Mouse (Mus musculus): ENCODE data around the gene Scrn2. TPM values are rescaled to one million over a fixed set of nuclear protein-coding genes. Genes with fewer than 3 reads are reported as not detected.
A peak's percentile ranks its signal among the peaks of the same experiment; 100 is the strongest.

Gene Scrn2
- polyA plus RNA-seq, 1 experiment: 50.0 TPM

GRCm38 (mm10) chr11:97041022-97041899 lies 11.5 kb downstream of the Scrn2 start, which contains the start of the genes Lrrc46 and Mrpl10:
TSS of gene Lrrc46 (minus strand) at chr11:97041407.
TSS of gene Mrpl10 (plus strand) at chr11:97041560.
- peak within 1 kb of the TSS; percentile 90 for H3K4me3 ChIP-seq (ENCODE audit: low read depth, low read length)
- under 1% methylated on average over 48 of the region's 48 CpGs for WGBS
- H3K36me3 ChIP-seq (ENCODE audit: control insufficient read depth, insufficient read depth, low read length): peaks cover 2% of the 10 kb centered on the region; the same call in 1 of the 2 replicates
- H3K27me3 ChIP-seq (ENCODE audit: control insufficient read depth, insufficient read depth, low read length): no peaks in the 10 kb centered on the region
- 0 out of 2 replicates have a peak within 1 kb of the TSS, but pooled peaks have one; percentile 36 for H3K27ac ChIP-seq (ENCODE audit: insufficient read depth, low read depth, low read length)
- peak; percentile 73 for TF ChIP-seq POLR2A (IDR thresholded peaks at IDR 0.05; ENCODE audit: low read depth, low read length)
- TF ChIP-seq CTCF (IDR thresholded peaks at IDR 0.05; ENCODE audit: extremely low read depth, insufficient read length, insufficient replicate concordance, low read depth, low read length): no peak
- no peaks in the 10 kb centered on the region for H3K4me1 ChIP-seq (ENCODE audit: control insufficient read depth, insufficient read depth, insufficient read length, low read length)

- H3K27me3 ChIP-seq (ENCODE audit: control insufficient read depth, insufficient read depth, low read length): no peaks in the 10 kb centered on the region
- no peak overlapping the region for H3K4me3 ChIP-seq (ENCODE audit: low read depth, low read length)
- H3K4me1 ChIP-seq (ENCODE audit: control insufficient read depth, insufficient read depth, insufficient read length, low read length): 0 out of 2 replicates have a peak, but pooled peaks cover 2% of the 10 kb centered on the region
- TF ChIP-seq CTCF (IDR thresholded peaks at IDR 0.05; ENCODE audit: extremely low read depth, insufficient read length, insufficient replicate concordance, low read depth, low read length): no peak
- TF ChIP-seq POLR2A (IDR thresholded peaks at IDR 0.05; ENCODE audit: low read depth, low read length): no peak
- no peak overlapping the region for H3K27ac ChIP-seq (ENCODE audit: insufficient read depth, low read depth, low read length)
- H3K36me3 ChIP-seq (ENCODE audit: control insufficient read depth, insufficient read depth, low read length): peaks cover 17% of the 10 kb centered on the region
- 93% methylated on average over 8 of the region's 8 CpGs for WGBS
These were observed 15.2 kb downstream of the Scrn2 start for GRCm38 (mm10) chr11:97044902-97045301.

DNA sequence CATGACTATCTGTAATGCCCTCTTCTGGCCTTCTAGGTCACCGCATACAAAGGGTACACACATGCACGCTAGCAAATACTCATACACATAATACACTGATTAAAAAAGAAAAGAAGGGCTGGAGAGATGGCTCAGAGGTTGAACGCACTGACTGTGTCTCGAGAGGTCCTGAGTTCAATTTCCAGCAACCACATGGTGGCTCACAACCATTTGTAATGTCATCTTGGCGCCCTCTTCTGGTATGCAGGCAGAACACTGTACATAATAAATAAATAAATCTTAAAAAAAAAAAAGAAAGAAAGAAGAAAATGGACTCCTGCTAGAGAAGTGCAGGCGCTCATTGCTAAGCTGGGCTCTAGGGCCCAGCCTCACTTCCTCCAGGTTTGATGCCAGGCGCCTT lies 16.1 kb downstream of the Scrn2 start:
- TF ChIP-seq POLR2A (IDR thresholded peaks at IDR 0.05; ENCODE audit: low read depth, low read length): no peak
- TF ChIP-seq CTCF (IDR thresholded peaks at IDR 0.05; ENCODE audit: extremely low read depth, insufficient read length, insufficient replicate concordance, low read depth, low read length): peak; percentile 52; the same call in 1 of the 2 replicates
- WGBS: 88% methylated on average over 7 of the region's 7 CpGs
- Histone ChIP-seq H3K27me3 (ENCODE audit: control insufficient read depth, insufficient read depth, low read length) (no peaks in the 10 kb centered on the region), H3K4me1 (ENCODE audit: control insufficient read depth, insufficient read depth, insufficient read length, low read length) (peaks cover 6% of the 10 kb centered on the region; the same call in 1 of the 2 replicates), H3K4me3 (ENCODE audit: low read depth, low read length) (no peak overlapping the region), H3K27ac (ENCODE audit: insufficient read depth, low read depth, low read length) (no peak overlapping the region), H3K36me3 (ENCODE audit: control insufficient read depth, insufficient read depth, low read length) (peaks cover 17% of the 10 kb centered on the region)

DNA sequence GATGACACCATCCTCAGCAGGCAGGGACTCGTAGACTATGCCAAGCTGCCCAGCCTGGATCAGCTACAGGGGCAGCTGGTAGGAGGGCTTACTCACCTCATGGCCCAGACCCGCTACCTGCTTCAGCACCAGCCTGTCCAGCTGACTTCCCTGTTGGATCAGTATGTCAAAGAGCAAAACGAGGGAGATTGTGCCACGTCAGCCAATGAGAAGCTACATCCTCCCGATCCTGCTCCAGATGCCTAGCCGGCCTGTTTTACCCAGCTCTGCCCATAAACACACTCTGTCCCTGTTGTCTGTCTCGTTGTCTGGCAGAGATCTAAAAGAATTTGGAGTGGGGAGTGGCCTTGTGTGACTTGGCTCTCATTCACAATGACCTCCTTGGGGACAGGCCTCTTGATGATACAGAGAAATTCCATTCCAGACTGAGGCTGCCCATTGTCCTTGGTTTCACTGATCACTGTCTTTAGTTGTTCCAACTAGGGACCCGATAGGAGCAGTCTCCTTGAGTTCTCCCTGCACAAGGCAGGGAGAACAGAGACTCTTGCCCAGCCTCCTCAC lies 18.4 kb downstream of the Scrn2 start:
- H3K27ac ChIP-seq (ENCODE audit: insufficient read depth, low read depth, low read length): no peak overlapping the region
- H3K4me3 ChIP-seq (ENCODE audit: low read depth, low read length): no peak overlapping the region
- peaks cover 21% of the 10 kb centered on the region for H3K4me1 ChIP-seq (ENCODE audit: control insufficient read depth, insufficient read depth, insufficient read length, low read length)
- peaks cover 21% of the 10 kb centered on the region for H3K36me3 ChIP-seq (ENCODE audit: control insufficient read depth, insufficient read depth, low read length)
- no peak for TF ChIP-seq POLR2A (IDR thresholded peaks at IDR 0.05; ENCODE audit: low read depth, low read length)
- TF ChIP-seq CTCF (IDR thresholded peaks at IDR 0.05; ENCODE audit: extremely low read depth, insufficient read length, insufficient replicate concordance, low read depth, low read length): no peak
- H3K27me3 ChIP-seq (ENCODE audit: control insufficient read depth, insufficient read depth, low read length): no peaks in the 10 kb centered on the region
- 78% methylated on average over 8 of the region's 8 CpGs for WGBS

DNA sequence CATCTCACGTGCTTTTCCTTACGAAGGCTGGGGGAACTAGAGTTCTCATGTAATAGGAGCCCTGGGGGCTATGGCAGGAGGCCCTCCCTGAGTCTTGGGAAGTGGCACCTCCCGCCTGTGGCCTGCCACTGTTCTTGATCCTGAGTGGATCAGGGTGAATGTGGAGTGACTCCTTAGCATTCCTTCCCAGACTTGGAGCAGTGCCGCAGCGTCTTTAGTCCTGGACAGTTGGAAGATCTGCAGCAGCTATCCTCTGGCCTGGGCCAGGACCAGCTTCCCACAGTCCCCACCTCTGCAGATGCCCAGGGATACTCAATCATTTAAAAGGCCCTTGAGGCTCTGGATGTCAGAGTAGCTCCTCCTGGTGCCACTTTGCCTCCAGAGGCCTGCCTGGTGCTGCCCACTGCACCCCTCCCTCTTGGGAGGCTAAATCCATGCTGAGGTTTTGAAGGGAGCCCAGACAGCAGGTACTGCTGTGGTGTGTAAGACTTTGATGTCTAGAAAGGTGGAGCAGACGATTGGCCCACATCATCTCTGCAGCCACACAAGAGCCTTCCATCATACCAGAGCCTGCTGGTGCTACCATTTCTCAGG lies 19.9 kb downstream of the Scrn2 start:
- peak overlapping the region; percentile 82 for H3K27ac ChIP-seq (ENCODE audit: insufficient read depth, low read depth, low read length)
- peaks cover 21% of the 10 kb centered on the region for H3K4me1 ChIP-seq (ENCODE audit: control insufficient read depth, insufficient read depth, insufficient read length, low read length)
- no peak overlapping the region for H3K4me3 ChIP-seq (ENCODE audit: low read depth, low read length)
- no peaks in the 10 kb centered on the region for H3K27me3 ChIP-seq (ENCODE audit: control insufficient read depth, insufficient read depth, low read length)
- peaks cover 31% of the 10 kb centered on the region for H3K36me3 ChIP-seq (ENCODE audit: control insufficient read depth, insufficient read depth, low read length)
- TF ChIP-seq POLR2A (IDR thresholded peaks at IDR 0.05; ENCODE audit: low read depth, low read length) (no peak), CTCF (IDR thresholded peaks at IDR 0.05; ENCODE audit: extremely low read depth, insufficient read length, insufficient replicate concordance, low read depth, low read length) (no peak)
- WGBS: 78% methylated on average over 6 of the region's 6 CpGs

DNA sequence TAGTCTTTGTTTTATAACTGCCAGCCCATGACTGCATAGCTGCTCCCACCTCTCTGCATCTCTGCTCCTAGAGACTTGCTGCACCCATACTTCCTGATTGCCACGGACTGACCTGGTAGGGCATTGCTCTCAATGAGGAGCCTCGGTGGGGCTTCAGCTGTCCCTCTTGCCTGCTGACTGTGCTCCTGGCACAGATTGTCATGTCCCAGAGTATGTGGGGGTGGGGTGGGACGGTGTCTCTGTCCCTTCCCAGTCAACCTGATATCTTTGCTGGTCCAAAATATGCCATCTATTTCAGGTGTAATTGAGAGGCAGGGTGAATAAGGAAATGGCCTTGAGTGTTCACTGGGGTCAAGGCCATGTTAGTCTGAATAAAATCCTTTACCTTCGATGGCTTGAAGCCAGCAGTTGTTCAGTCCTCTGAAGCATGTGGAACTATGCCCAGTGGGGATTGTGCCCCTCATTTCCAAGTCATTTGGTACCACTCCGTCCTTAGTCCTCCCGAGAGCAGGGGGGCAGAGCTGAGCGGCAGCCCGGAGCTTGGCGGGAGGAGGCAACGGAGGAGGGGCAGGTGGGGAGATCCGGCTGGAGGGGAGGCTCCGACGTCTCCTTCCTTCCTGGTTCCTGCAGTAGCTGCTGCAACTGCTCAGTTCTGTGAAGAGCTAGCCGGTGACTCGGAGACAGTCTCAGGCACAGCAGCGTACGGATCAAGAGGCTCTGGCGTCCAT lies 20.6 kb downstream of the Scrn2 start, which contains the start of gene Osbpl7:
Gene Osbpl7 (plus strand): TSS at position 413 of the 728 bp plus-strand sequence.
- no peaks in the 10 kb centered on the region for H3K27me3 ChIP-seq (ENCODE audit: control insufficient read depth, insufficient read depth, low read length)
- peak within 1 kb of the TSS; percentile 87 for H3K4me3 ChIP-seq (ENCODE audit: low read depth, low read length)
- WGBS: under 1% methylated on average over 18 of the region's 18 CpGs
- H3K27ac ChIP-seq (ENCODE audit: insufficient read depth, low read depth, low read length): peak within 1 kb of the TSS; percentile 82
- peaks cover 21% of the 10 kb centered on the region for H3K4me1 ChIP-seq (ENCODE audit: control insufficient read depth, insufficient read depth, insufficient read length, low read length)
- peaks cover 39% of the 10 kb centered on the region for H3K36me3 ChIP-seq (ENCODE audit: control insufficient read depth, insufficient read depth, low read length)
- TF ChIP-seq CTCF (IDR thresholded peaks at IDR 0.05; ENCODE audit: extremely low read depth, insufficient read length, insufficient replicate concordance, low read depth, low read length): peak; percentile 27; the same call in 1 of the 2 replicates
- peak; percentile 61; the same call in 1 of the 2 replicates for TF ChIP-seq POLR2A (IDR thresholded peaks at IDR 0.05; ENCODE audit: low read depth, low read length)

Measured in small intestine, adult 2 months (tissue).